Mouse (Mus musculus): ENCODE data around the gene Paqr5. TPM values are rescaled to one million over a fixed set of nuclear protein-coding genes. Genes with fewer than 3 reads are reported as not detected.
A peak's percentile ranks its signal among the peaks of the same experiment; 100 is the strongest.

Gene Paqr5
- polyA plus RNA-seq, 1 experiment from 2014 or later: 30.6 TPM

DNA sequence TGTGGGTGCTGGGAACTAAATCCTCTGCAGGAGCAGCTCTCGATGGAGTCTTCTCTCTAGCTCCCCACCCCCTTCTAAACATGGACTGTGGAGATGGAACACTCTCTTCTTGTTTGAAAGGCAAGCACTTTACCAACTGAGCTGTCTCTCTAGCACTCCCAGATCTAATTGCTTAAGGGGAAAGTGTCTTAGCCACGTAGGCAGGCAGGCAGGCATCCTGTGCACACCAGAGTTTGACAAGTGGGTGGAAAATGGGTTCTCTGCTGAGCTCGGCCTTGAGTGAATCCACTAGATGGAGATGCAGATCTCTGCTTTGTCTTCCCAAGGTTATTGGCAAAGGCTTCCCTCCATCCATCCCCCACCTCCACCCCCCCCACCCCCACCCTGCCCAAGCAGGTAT, 1.4 kb upstream of the Paqr5 start:
- Histone ChIP-seq H3K4me2 (no peak overlapping the region), H3K27ac (no peak overlapping the region), H3K4me3 (replicated peaks) (no peak overlapping the region), H3K9me3 (no peaks in the 10 kb centered on the region), H3K4me1 (peaks cover 11% of the 10 kb centered on the region), H3K9ac (no peak overlapping the region), H3K27me3 (replicated peaks) (peaks cover 5% of the 10 kb centered on the region; the same call in 1 of the 2 replicates), H3K36me3 (no peaks in the 10 kb centered on the region)
- no peak for ATAC-seq (ENCODE audit: insufficient read depth, low FRiP score, low read depth)
- WGBS: 48% methylated on average over 3 of the region's 3 CpGs

DNA sequence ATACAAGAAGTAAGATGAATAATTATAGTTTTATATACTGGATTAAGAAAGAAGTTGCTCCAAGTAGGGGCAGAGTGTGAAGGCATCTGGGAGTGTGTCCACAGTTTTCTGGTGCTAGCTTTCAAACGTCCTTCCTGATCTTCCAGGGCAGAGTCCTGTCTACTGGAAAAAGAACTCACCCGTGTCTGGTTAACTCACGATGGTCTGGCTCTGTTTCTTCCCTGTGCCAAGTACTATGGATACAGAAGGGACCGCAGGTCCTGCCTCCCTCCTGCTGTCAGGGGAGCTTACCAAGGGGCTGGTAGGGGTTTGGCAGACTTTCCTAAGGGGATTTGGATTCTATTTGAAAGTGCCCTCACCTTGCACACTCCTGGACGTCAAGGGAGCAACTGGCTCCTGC, 1.6 kb downstream of the Paqr5 start:
- Histone ChIP-seq H3K36me3 (no peaks in the 10 kb centered on the region), H3K4me1 (peaks cover 21% of the 10 kb centered on the region), H3K4me2 (peak overlapping the region; percentile 29), H3K9ac (no peak overlapping the region), H3K27ac (no peak overlapping the region), H3K9me3 (no peaks in the 10 kb centered on the region), H3K27me3 (replicated peaks) (peaks cover 5% of the 10 kb centered on the region; the same call in 1 of the 2 replicates), H3K4me3 (replicated peaks) (0 out of 2 replicates have a peak overlapping the region, but pooled peaks have one; percentile 1)
- no peak for ATAC-seq (ENCODE audit: insufficient read depth, low FRiP score, low read depth)
- 49% methylated on average over 5 of the region's 5 CpGs for WGBS

GRCm38 (mm10) chr9:62023879-62024278, 2.8 kb downstream of the Paqr5 start:
- peaks cover 21% of the 10 kb centered on the region for H3K4me1 ChIP-seq
- ATAC-seq (ENCODE audit: insufficient read depth, low FRiP score, low read depth): no peak
- H3K36me3 ChIP-seq: no peaks in the 10 kb centered on the region
- H3K27ac ChIP-seq: no peak overlapping the region
- H3K4me2 ChIP-seq: 0 out of 2 replicates have a peak overlapping the region, but pooled peaks have one; percentile 5
- no peaks in the 10 kb centered on the region for H3K9me3 ChIP-seq
- H3K27me3 ChIP-seq (replicated peaks): peaks cover 5% of the 10 kb centered on the region; the same call in 1 of the 2 replicates
- WGBS: 48% methylated on average over 4 of the region's 4 CpGs
- H3K9ac ChIP-seq: no peak overlapping the region
- no peak overlapping the region for H3K4me3 ChIP-seq (replicated peaks)

- no peaks in the 10 kb centered on the region for H3K9me3 ChIP-seq
- H3K4me2 ChIP-seq: 0 out of 2 replicates have a peak overlapping the region, but pooled peaks have one; percentile 5
- peak overlapping the region; percentile 37; the same call in 1 of the 2 replicates for H3K27ac ChIP-seq
- WGBS: 76% methylated on average over 6 of the region's 6 CpGs
- peaks cover 25% of the 10 kb centered on the region for H3K4me1 ChIP-seq
- H3K27me3 ChIP-seq (replicated peaks): peaks cover 5% of the 10 kb centered on the region; the same call in 1 of the 2 replicates
- ATAC-seq (ENCODE audit: insufficient read depth, low FRiP score, low read depth): peak; percentile 20; the same call in 1 of the 2 replicates
- H3K4me3 ChIP-seq (replicated peaks): no peak overlapping the region
- H3K36me3 ChIP-seq: no peaks in the 10 kb centered on the region
- H3K9ac ChIP-seq: no peak overlapping the region
Observed at GRCm38 (mm10) chr9:62022961-62023680, 3.5 kb downstream of the Paqr5 start.

GRCm38 (mm10) chr9:62021583-62022120, 5.0 kb downstream of the Paqr5 start:
- Histone ChIP-seq H3K4me3 (replicated peaks) (no peak overlapping the region), H3K4me2 (no peak overlapping the region), H3K9ac (no peak overlapping the region), H3K4me1 (peaks cover 20% of the 10 kb centered on the region), H3K9me3 (no peaks in the 10 kb centered on the region), H3K27ac (no peak overlapping the region), H3K36me3 (no peaks in the 10 kb centered on the region), H3K27me3 (replicated peaks) (no peaks in the 10 kb centered on the region)
- ATAC-seq (ENCODE audit: insufficient read depth, low FRiP score, low read depth): no peak
- WGBS: 26% methylated on average over 7 of the region's 7 CpGs

DNA sequence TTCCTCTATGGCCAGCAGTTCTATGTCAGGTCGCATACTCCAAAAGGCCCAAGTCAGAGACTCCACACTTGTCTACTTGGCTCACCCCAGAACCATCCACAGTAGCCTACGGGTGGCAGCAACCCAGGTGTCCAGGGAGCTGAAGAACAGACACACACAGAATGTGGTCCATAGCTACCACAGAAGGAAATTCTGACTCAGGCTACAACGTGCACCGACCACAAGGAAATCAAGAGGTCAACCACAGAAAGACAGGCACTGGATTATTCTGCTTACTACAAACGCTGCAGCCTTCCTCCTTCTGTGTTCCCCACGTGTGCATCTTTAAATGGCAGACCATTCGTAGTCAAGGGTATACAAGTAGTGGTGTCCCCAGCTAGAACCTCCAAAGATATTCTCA, 6.4 kb downstream of the Paqr5 start:
- Histone ChIP-seq H3K27me3 (replicated peaks) (no peaks in the 10 kb centered on the region), H3K9ac (no peak overlapping the region), H3K4me1 (peaks cover 19% of the 10 kb centered on the region), H3K4me2 (no peak overlapping the region), H3K27ac (no peak overlapping the region), H3K9me3 (no peaks in the 10 kb centered on the region), H3K36me3 (no peaks in the 10 kb centered on the region), H3K4me3 (replicated peaks) (no peak overlapping the region)
- no peak for ATAC-seq (ENCODE audit: insufficient read depth, low FRiP score, low read depth)
- WGBS: 67% methylated on average over 7 of the region's 7 CpGs

DNA sequence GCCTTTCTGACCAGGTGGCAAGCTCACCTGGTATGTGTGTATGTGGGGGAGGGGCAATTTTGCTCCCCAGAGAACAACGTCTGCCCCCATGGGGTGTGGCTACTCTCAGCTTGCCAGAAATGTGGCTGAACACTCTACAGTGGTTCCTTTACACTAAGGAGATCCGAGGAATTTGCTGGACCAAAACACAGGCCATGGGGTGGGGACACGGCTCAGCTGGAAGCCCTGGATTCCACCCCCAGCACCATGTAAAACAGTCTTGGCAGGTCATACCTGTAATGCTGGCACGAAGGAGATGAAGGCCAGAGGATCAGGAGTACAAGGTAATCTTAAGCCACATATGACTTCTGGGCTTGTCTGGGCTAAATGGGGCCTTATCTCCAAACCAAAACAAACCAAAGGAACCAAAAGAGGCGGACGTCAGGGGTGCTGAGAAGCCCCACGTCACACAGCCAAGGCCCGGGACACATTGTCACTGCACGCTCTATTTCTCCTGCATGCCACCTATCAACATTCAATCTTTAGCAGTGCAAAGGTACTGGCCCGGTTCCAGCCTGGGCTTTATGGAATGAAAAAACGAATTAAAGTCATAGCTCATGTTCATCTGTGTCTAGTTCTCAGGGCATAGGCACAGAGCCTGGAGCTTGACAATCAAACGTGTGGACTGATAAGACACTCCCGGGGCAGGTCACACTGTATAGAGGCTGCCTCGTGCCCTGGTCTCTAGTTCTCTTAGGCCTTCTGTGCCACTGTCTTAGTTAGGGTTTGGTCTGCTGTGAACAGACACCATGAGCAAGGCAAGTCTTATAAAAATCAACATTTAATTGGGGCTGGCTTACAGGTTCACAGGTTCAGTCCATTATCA, 8.2 kb downstream of the Paqr5 start:
- Histone ChIP-seq H3K36me3 (no peaks in the 10 kb centered on the region), H3K27me3 (replicated peaks) (no peaks in the 10 kb centered on the region), H3K4me2 (no peak overlapping the region), H3K9me3 (no peaks in the 10 kb centered on the region), H3K4me1 (peaks cover 16% of the 10 kb centered on the region), H3K9ac (no peak overlapping the region), H3K4me3 (replicated peaks) (no peak overlapping the region), H3K27ac (peak overlapping the region; percentile 71)
- 50% methylated on average over 14 of the region's 14 CpGs for WGBS
- ATAC-seq (ENCODE audit: insufficient read depth, low FRiP score, low read depth): peak; percentile 54; the same call in 1 of the 2 replicates

GRCm38 (mm10) chr9:62017329-62017728, 9.3 kb downstream of the Paqr5 start:
- Histone ChIP-seq H3K27ac (peak overlapping the region; percentile 71; the same call in 1 of the 2 replicates), H3K4me2 (no peak overlapping the region), H3K36me3 (no peaks in the 10 kb centered on the region), H3K27me3 (replicated peaks) (no peaks in the 10 kb centered on the region), H3K4me3 (replicated peaks) (no peak overlapping the region), H3K9me3 (no peaks in the 10 kb centered on the region), H3K4me1 (peaks cover 16% of the 10 kb centered on the region), H3K9ac (no peak overlapping the region)
- whole genome bisulfite sequencing: 56% methylated on average over 6 of the region's 6 CpGs
- ATAC-seq (ENCODE audit: insufficient read depth, low FRiP score, low read depth): peak; percentile 71

- Histone ChIP-seq H3K9me3 (no peaks in the 10 kb centered on the region), H3K27ac (no peak overlapping the region), H3K27me3 (replicated peaks) (no peaks in the 10 kb centered on the region), H3K4me2 (no peak overlapping the region), H3K36me3 (no peaks in the 10 kb centered on the region), H3K4me3 (replicated peaks) (no peak overlapping the region), H3K4me1 (0 out of 2 replicates have a peak, but pooled peaks cover 7% of the 10 kb centered on the region), H3K9ac (no peak overlapping the region)
- WGBS: 58% methylated on average over 3 of the region's 3 CpGs
- ATAC-seq (ENCODE audit: insufficient read depth, low FRiP score, low read depth): no peak
Observed at GRCm38 (mm10) chr9:62015504-62015903, 11.2 kb downstream of the Paqr5 start.

DNA sequence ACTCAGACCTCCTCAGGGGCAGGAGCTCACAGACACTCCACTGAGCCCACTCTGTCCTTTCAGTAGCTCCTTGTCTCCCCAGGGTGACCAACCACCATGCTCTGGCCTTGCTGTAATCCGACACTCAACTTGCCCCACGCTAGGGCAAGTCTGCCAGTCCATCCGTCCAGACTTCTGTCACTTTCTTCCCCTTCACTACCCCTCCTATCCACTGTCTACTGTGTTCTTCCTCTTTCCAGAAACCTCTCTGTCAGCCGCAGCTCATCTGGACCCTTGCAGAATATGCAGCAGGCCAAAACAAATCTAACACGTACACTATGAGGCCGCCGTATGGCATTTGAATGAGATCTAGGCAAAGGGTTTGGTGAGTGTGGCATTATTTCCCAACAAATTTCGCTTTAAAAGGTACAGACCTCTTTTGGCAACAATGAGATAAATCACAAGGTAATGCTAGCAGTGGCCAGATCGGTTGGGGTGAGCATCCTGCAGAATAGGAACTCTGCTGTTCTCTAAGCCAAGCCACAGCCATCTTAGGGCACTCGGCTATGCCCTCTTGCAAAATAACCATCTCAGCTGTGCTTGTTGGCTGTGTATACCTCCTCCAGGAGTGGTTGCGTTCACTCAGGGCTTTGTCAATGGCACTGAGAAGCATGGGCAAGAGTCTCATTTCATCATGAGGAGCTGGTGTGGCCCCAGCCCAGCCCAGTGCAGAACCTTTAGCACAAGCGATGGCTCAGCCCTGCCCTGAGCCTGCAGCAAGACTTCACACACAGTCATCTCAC, 13.1 kb downstream of the Paqr5 start:
- H3K27ac ChIP-seq: no peak overlapping the region
- no peaks in the 10 kb centered on the region for H3K36me3 ChIP-seq
- H3K4me1 ChIP-seq: 0 out of 2 replicates have a peak, but pooled peaks cover 7% of the 10 kb centered on the region
- no peak overlapping the region for H3K4me3 ChIP-seq (replicated peaks)
- no peaks in the 10 kb centered on the region for H3K27me3 ChIP-seq (replicated peaks)
- WGBS: 71% methylated on average over 12 of the region's 12 CpGs
- no peaks in the 10 kb centered on the region for H3K9me3 ChIP-seq
- no peak overlapping the region for H3K9ac ChIP-seq
- no peak for ATAC-seq (ENCODE audit: insufficient read depth, low FRiP score, low read depth)
- no peak overlapping the region for H3K4me2 ChIP-seq

DNA sequence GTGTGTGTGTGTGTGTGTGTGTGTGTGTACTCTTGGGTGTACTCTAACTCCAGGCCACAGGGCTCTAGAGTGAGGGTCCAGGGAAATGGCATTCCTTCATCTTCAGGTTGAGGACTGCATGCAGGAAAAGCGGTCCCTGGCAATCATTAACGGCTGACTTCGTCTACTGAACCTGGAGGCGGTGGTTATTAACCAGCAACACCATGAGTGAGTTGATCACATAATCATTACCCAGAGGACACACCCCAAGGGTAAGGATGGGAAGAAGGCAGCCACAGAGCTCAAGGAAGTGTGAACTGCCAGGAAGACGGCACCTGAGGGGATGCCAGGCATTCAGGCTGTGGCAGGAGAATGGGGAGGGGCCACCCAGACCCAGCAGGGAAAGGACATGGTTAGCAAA, 18.3 kb downstream of the Paqr5 start:
- H3K4me1 ChIP-seq: peaks cover 14% of the 10 kb centered on the region; the same call in 1 of the 2 replicates
- 62% methylated on average over 5 of the region's 5 CpGs for WGBS
- no peaks in the 10 kb centered on the region for H3K36me3 ChIP-seq
- H3K27ac ChIP-seq: no peak overlapping the region
- peak; percentile 20; the same call in 1 of the 2 replicates for ATAC-seq (ENCODE audit: insufficient read depth, low FRiP score, low read depth)
- no peaks in the 10 kb centered on the region for H3K9me3 ChIP-seq
- H3K27me3 ChIP-seq (replicated peaks): no peaks in the 10 kb centered on the region
- H3K9ac ChIP-seq: no peak overlapping the region
- H3K4me3 ChIP-seq (replicated peaks): no peak overlapping the region
- no peak overlapping the region for H3K4me2 ChIP-seq

All from stomach, embryonic 15.5 days (tissue).